In the genomic region with DNA sequence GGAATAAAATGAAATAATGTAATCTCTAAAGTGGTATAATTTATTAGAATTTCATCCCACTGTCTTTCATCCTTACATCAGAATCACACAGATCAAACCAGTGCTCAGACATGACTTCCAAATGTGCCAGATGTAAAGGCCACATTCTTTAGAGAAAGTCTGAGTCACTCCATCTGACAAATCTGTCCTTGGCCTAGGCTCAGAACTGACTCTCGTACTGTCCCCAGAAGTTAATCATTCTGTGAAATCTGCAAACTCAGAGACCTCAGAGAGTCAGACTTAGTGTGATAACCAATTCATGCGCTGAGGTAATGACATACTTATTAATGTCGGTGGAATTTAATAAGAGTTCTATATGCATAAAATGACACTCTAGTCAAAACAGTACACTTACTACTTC, we compare ENCODE assay signal across 24 mouse cellular contexts. TPM values are rescaled to one million over a fixed set of nuclear protein-coding genes. Genes with fewer than 3 reads are reported as not detected.
"Had no signal": no experiment of that assay in that cellular context is flagged by ENCODE, and none has a peak within 500 bp of the region (broad histone marks: within the 10 kb centered on the region; RNA-seq: fewer than 3 reads in every experiment).

No protein-coding gene starts in this region.

- DNase-seq: lung, adult 2 months; lung, postnatal 10 days; lung, postnatal 36 days; right cerebral cortex, postnatal 14 days; thymus, adult 2 months; thymus, postnatal 25 days; thymus, postnatal 4 days had no signal

- H3K4me1 ChIP-seq: lung, embryonic 15.5 days; megakaryocyte, embryonic 14.5 days; midbrain, embryonic 13.5 days; midbrain, embryonic 15.5 days; neural tube, embryonic 12.5 days; stomach, embryonic 15.5 days had no signal

- H3K27ac ChIP-seq: lung, embryonic 15.5 days; macrophage; midbrain, embryonic 13.5 days; midbrain, embryonic 15.5 days; neural tube, embryonic 12.5 days; stomach, embryonic 15.5 days; stomach, postnatal 0 days had no signal

- H3K4me3 ChIP-seq: lung, embryonic 15.5 days; megakaryocyte, embryonic 14.5 days; midbrain, embryonic 13.5 days; midbrain, embryonic 15.5 days; neural tube, embryonic 12.5 days; stomach, embryonic 15.5 days had no signal

- H3K36me3 ChIP-seq: lung, embryonic 15.5 days; midbrain, embryonic 13.5 days; midbrain, embryonic 15.5 days; neural tube, embryonic 12.5 days; stomach, embryonic 15.5 days had no signal

- H3K27me3 ChIP-seq: lung, embryonic 15.5 days; megakaryocyte, embryonic 14.5 days; midbrain, embryonic 15.5 days; neural tube, embryonic 12.5 days; stomach, embryonic 15.5 days had no signal

RNA-seq across cellular contexts. Expression of a gene that starts 3.6 kb away (rescaled TPM):
- total RNA-seq: megakaryocyte progenitor cell, adult 5-6 weeks; midbrain, postnatal 0 days; monocyte, adult 5-6 weeks; neutrophil, adult 5-6 weeks had no signal
- polyA plus RNA-seq: lung, adult 2 months; lung, embryonic 15.5 days; macrophage; midbrain, embryonic 11.5 days; midbrain, embryonic 13.5 days; midbrain, embryonic 15.5 days; midbrain, postnatal 0 days; neural tube, embryonic 12.5 days; neural tube, embryonic 14.5 days; spleen, adult 2 months; stomach, embryonic 15.5 days; stomach, postnatal 0 days; testis, adult 2 months; thymus, adult 2 months; urinary bladder, adult 2 months had no signal

RNA-seq across cellular contexts. Expression of a gene that starts 12.6 kb away (rescaled TPM):
- total RNA-seq: megakaryocyte progenitor cell, adult 5-6 weeks; midbrain, postnatal 0 days; monocyte, adult 5-6 weeks; neutrophil, adult 5-6 weeks had no signal
- polyA plus RNA-seq: lung, adult 2 months; lung, embryonic 15.5 days; macrophage; midbrain, embryonic 11.5 days; midbrain, embryonic 13.5 days; midbrain, embryonic 15.5 days; midbrain, postnatal 0 days; neural tube, embryonic 12.5 days; neural tube, embryonic 14.5 days; spleen, adult 2 months; stomach, embryonic 15.5 days; stomach, postnatal 0 days; testis, adult 2 months; thymus, adult 2 months; urinary bladder, adult 2 months had no signal
